Mouse (Mus musculus) liver, adult 2 months (tissue): ENCODE measurements at regions not wholly inside any gene's neighbourhood (a gene's known extent, or its start where the extent isn't known, plus 50 kb on each side); places are given as distances from the start of the nearest gene placed in this dataset.

ENCODE experiments used
- DNase-seq: peaks from one replicate; pipeline ENCODE4 v3.0.0-alpha.2; 2011; ENCODE audit warnings: low read depth, low spot score; ENCODE audit errors: extremely low read depth
- H3K27ac ChIP-seq: fragments of 200-500 bp; replicated peaks from 2 replicates; pipeline ENCODE4 v1.5.1; 2012; ENCODE audit warnings: low read depth, mild to moderate bottlenecking, control low read depth, inconsistent platforms, low read length; ENCODE audit not compliant: insufficient read depth
- H3K27me3 ChIP-seq: fragments of 200-500 bp; 2 replicates; pipeline ENCODE4 v1.6.1; 2012; ENCODE audit warnings: mild to moderate bottlenecking, moderate library complexity, low read length, inconsistent platforms; ENCODE audit not compliant: control insufficient read depth, insufficient read depth
- H3K36me3 ChIP-seq: fragments of 200-500 bp; 2 replicates; pipeline ENCODE4 v1.6.1; 2012; ENCODE audit warnings: low read length, inconsistent platforms; ENCODE audit not compliant: control insufficient read depth, insufficient read depth
- H3K4me1 ChIP-seq: fragments of 200-500 bp; 2 replicates; pipeline ENCODE4 v1.6.1; 2011; ENCODE audit warnings: low read length; ENCODE audit not compliant: control insufficient read depth, insufficient read depth
- H3K4me3 ChIP-seq: fragments of 200-500 bp; 2 replicates; pipeline ENCODE4 v1.5.1; 2011; ENCODE audit warnings: low read depth, mild to moderate bottlenecking, control low read depth, low read length, moderate library complexity; ENCODE audit not compliant: insufficient read depth
- H3K79me2 ChIP-seq: fragments of 200-500 bp; 2 replicates; pipeline ENCODE4 v1.6.1; 2012; ENCODE audit warnings: inconsistent platforms, mild to moderate bottlenecking, low read length, moderate library complexity; ENCODE audit not compliant: control insufficient read depth, insufficient read depth
- H3K9ac ChIP-seq: fragments of 200-500 bp; 2 replicates; pipeline ENCODE4 v1.6.1; 2012; ENCODE audit warnings: low read depth, mild to moderate bottlenecking, control low read depth, inconsistent platforms, low read length
- CTCF ChIP-seq: fragments of 200-500 bp; IDR thresholded peaks from 2 replicates; pipeline ENCODE4 v1.5.1; 2011; ENCODE audit warnings: low read depth, low read length, control low read depth
- POLR2A ChIP-seq: fragments of 200-500 bp; IDR thresholded peaks from 2 replicates; pipeline ENCODE4 v1.6.1; 2011; ENCODE audit warnings: low read length, control low read depth; ENCODE audit not compliant: insufficient read depth; ENCODE audit errors: extremely low read depth
- WGBS: fragments of 180-500 bp; shearing (Covaris S2); methylation state at CpG from one replicate; pipeline ENCODE4 v1.1.7; 2018; 5-methylcytosine and 5-hydroxymethylcytosine counted together

DNA sequence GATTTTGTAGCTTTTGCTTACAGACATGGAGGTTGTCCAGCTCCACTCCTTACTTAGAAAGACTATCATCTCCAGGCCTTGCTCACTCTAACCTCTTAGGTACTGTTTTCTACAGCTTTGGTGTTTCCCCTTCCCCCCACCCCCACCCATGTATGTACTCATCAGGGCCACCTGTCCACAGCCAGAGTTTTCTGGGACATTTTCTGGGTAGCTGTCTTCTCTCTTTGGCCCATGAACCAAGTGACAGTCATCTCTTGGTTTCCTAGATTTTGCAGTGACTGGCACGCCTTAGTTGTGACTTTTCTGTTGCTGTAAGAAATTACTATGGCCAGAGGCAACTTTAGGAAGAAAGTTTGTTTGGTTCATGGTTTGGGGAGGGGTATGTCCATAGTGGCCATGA is 181.8 kb upstream of the Klf3 start:
- H3K4me3 ChIP-seq: no peak overlapping the region
- H3K27me3 ChIP-seq: no peaks in the 10 kb centered on the region
- DNase-seq: no peak
- no peaks in the 10 kb centered on the region for H3K36me3 ChIP-seq
- H3K9ac ChIP-seq: no peak overlapping the region
- WGBS: 100% methylated on average over 1 of the region's 1 CpGs
- peaks cover 5% of the 10 kb centered on the region for H3K4me1 ChIP-seq
- H3K79me2 ChIP-seq: no peaks in the 10 kb centered on the region
- no peak overlapping the region for H3K27ac ChIP-seq
- TF ChIP-seq CTCF: no peak
- no peak for TF ChIP-seq POLR2A

- Histone ChIP-seq H3K9ac (no peak overlapping the region), H3K4me3 (no peak overlapping the region), H3K27ac (no peak overlapping the region), H3K36me3 (no peaks in the 10 kb centered on the region), H3K27me3 (no peaks in the 10 kb centered on the region), H3K4me1 (peaks cover 5% of the 10 kb centered on the region), H3K79me2 (no peaks in the 10 kb centered on the region)
- WGBS: 29% methylated on average over 3 of the region's 3 CpGs
- no peak for DNase-seq
- TF ChIP-seq CTCF: no peak
- no peak for TF ChIP-seq POLR2A
Measured at GRCm38 (mm10) chr5:64623653-64624052, 179.5 kb upstream of the Klf3 start.

DNA sequence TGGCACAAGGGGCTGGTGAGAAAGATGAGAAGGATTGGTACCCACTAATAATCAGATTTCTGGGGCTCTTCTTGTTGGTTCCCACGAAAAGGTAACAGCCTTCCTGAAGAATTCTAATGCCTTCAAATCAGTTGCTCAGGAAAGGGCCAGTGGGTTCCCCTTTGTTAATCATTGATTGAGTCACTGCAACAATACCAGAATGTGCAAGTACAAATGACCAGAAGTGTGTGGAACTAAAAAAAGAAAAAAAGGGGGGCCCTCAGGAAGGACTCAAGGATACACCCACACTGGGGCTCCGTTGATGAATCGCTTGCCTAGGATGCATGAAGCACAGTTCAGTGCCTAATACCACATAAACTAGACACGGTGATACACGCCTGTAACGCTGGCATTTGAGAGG is 179.0 kb upstream of the Klf3 start:
- no peak for DNase-seq
- Histone ChIP-seq H3K36me3 (no peaks in the 10 kb centered on the region), H3K27me3 (no peaks in the 10 kb centered on the region), H3K79me2 (no peaks in the 10 kb centered on the region), H3K9ac (no peak overlapping the region), H3K4me1 (peaks cover 5% of the 10 kb centered on the region), H3K4me3 (no peak overlapping the region), H3K27ac (no peak overlapping the region)
- WGBS: 55% methylated on average over 6 of the region's 6 CpGs
- no peak for TF ChIP-seq CTCF
- no peak for TF ChIP-seq POLR2A

DNA sequence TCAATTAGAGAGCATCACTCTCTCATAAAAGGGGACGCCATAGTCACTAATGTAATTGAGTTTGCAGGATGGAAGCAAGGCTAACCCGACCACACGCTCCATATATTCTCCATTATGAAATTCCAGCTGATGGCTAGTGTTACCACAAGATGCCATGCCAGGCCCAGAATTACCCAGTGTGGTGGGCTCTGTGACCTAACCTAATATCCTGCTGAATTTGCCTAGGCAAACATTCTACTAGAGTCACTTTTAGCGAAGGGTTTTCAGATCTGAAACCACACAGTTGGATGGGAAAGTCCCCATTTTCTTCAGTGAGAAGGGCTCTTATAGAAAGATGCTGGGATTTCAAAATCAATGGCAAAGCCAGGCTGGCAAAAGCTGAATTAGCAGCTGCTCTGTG is 177.8 kb upstream of the Klf3 start:
- no peak overlapping the region for H3K4me3 ChIP-seq
- no peak overlapping the region for H3K27ac ChIP-seq
- DNase-seq: no peak
- no peaks in the 10 kb centered on the region for H3K27me3 ChIP-seq
- H3K79me2 ChIP-seq: no peaks in the 10 kb centered on the region
- H3K36me3 ChIP-seq: no peaks in the 10 kb centered on the region
- 86% methylated on average over 4 of the region's 4 CpGs for WGBS
- TF ChIP-seq POLR2A (no peak), CTCF (no peak)
- no peak overlapping the region for H3K9ac ChIP-seq
- peaks cover 5% of the 10 kb centered on the region for H3K4me1 ChIP-seq

GRCm38 (mm10) chr5:64625841-64626298 is 177.3 kb upstream of the Klf3 start:
- H3K36me3 ChIP-seq: no peaks in the 10 kb centered on the region
- 58% methylated on average over 6 of the region's 6 CpGs for WGBS
- TF ChIP-seq CTCF (no peak), POLR2A (no peak)
- no peak overlapping the region for H3K9ac ChIP-seq
- H3K79me2 ChIP-seq: no peaks in the 10 kb centered on the region
- no peak overlapping the region for H3K4me3 ChIP-seq
- H3K4me1 ChIP-seq: peaks cover 5% of the 10 kb centered on the region
- H3K27ac ChIP-seq: no peak overlapping the region
- H3K27me3 ChIP-seq: no peaks in the 10 kb centered on the region
- DNase-seq: no peak

GRCm38 (mm10) chr5:64626351-64626750 is 176.8 kb upstream of the Klf3 start:
- H3K27ac ChIP-seq: no peak overlapping the region
- H3K79me2 ChIP-seq: no peaks in the 10 kb centered on the region
- TF ChIP-seq POLR2A: no peak
- no peak for TF ChIP-seq CTCF
- no peaks in the 10 kb centered on the region for H3K36me3 ChIP-seq
- H3K27me3 ChIP-seq: no peaks in the 10 kb centered on the region
- H3K9ac ChIP-seq: no peak overlapping the region
- 36% methylated on average over 9 of the region's 9 CpGs for WGBS
- DNase-seq: no peak
- no peak overlapping the region for H3K4me3 ChIP-seq
- peaks cover 5% of the 10 kb centered on the region for H3K4me1 ChIP-seq
